Mouse (Mus musculus) cerebellum, adult 2 months (tissue): ENCODE measurements around the gene B4galt2.

Source experiments
- CTCF ChIP-seq: fragments of 200-500 bp; IDR thresholded peaks from 2 replicates; pipeline ENCODE4 v1.5.1; 2011; ENCODE audit warnings: low read depth, mild to moderate bottlenecking, control low read depth, low read length, moderate library complexity, borderline replicate concordance; ENCODE audit not compliant: insufficient read depth
- POLR2A ChIP-seq: fragments of 200-500 bp; IDR thresholded peaks from 2 replicates; pipeline ENCODE4 v1.6.1; 2011; ENCODE audit warnings: low read length, control low read depth, borderline replicate concordance; ENCODE audit not compliant: insufficient read depth

GRCm38 (mm10) chr4:117885994-117886393 is 2.7 kb upstream of the B4galt2 start:
- no peak for TF ChIP-seq CTCF
- TF ChIP-seq POLR2A = no peak
